Mouse (Mus musculus) T-helper 17 cell (primary cell): ENCODE data around the gene Tshz2.

Source experiments
- in situ Hi-C, 2 experiments: fragments of 300-600 bp; cut with MboI, MseI; formaldehyde crosslinking; loops; 1 replicate in 1 of 2; 2 replicates in 1 of 2; pipeline ENCODE4 v1.15.1; 2025; ENCODE audit warnings: high pct_unique_total_duplicates in 2 of 2

Gene Tshz2

GRCm38 (mm10) chr2:170039772-170040171 is 407.0 kb downstream of the Tshz2 start:
- in situ Hi-C loops = no loop called here

GRCm38 (mm10) chr2:170041101-170041500 is 408.3 kb downstream of the Tshz2 start:
- in situ Hi-C loops = no loop called here

- in situ Hi-C loops = no loop called here
Measured at GRCm38 (mm10) chr2:170042471-170043213, 409.8 kb downstream of the Tshz2 start.

- in situ Hi-C loops = no loop called here
Measured at GRCm38 (mm10) chr2:170043290-170043689, 410.5 kb downstream of the Tshz2 start.

GRCm38 (mm10) chr2:170045896-170046295 is 413.1 kb downstream of the Tshz2 start:
- in situ Hi-C loops = no loop called here

- in situ Hi-C loops = no loop called here
Measured at GRCm38 (mm10) chr2:170046371-170047145, 413.7 kb downstream of the Tshz2 start.

- in situ Hi-C loops = no loop called here
Measured at GRCm38 (mm10) chr2:170048831-170049230, 416.0 kb downstream of the Tshz2 start.

GRCm38 (mm10) chr2:170050651-170051050 is 417.8 kb downstream of the Tshz2 start:
- in situ Hi-C loops = no loop called here

- in situ Hi-C loops = no loop called here
Measured at GRCm38 (mm10) chr2:170051441-170051840, 418.6 kb downstream of the Tshz2 start.

- in situ Hi-C loops = loop anchor here (5.0 kb wide), 2 partner anchors 42 to 287 kb away; no protein-coding TSS in a partner anchor
Measured at GRCm38 (mm10) chr2:170054943-170055342, 422.1 kb downstream of the Tshz2 start.

- in situ Hi-C loops = loop anchor here (5.0 kb wide), 2 partner anchors 42 to 287 kb away; no protein-coding TSS in a partner anchor
Measured at GRCm38 (mm10) chr2:170055413-170055812, 422.6 kb downstream of the Tshz2 start.

- in situ Hi-C loops = loop anchor here (5.0 kb wide), 2 partner anchors 39 to 284 kb away; no protein-coding TSS in a partner anchor
Measured at GRCm38 (mm10) chr2:170058774-170059173, 426.0 kb downstream of the Tshz2 start.

GRCm38 (mm10) chr2:170060066-170060465 is 427.3 kb downstream of the Tshz2 start:
- in situ Hi-C loops = no loop called here

GRCm38 (mm10) chr2:170062378-170062777 is 429.6 kb downstream of the Tshz2 start:
- in situ Hi-C loops = no loop called here

- in situ Hi-C loops = no loop called here
Measured at GRCm38 (mm10) chr2:170069976-170070375, 437.2 kb downstream of the Tshz2 start.

- in situ Hi-C loops = no loop called here
Measured at GRCm38 (mm10) chr2:170070641-170071241, 437.9 kb downstream of the Tshz2 start.

GRCm38 (mm10) chr2:170076941-170077490 is 444.2 kb downstream of the Tshz2 start:
- in situ Hi-C loops = no loop called here

- in situ Hi-C loops = no loop called here
Measured at GRCm38 (mm10) chr2:170078041-170078440, 445.2 kb downstream of the Tshz2 start.

GRCm38 (mm10) chr2:170078442-170079017 is 445.7 kb downstream of the Tshz2 start:
- in situ Hi-C loops = no loop called here

GRCm38 (mm10) chr2:170091563-170092443 is 459.0 kb downstream of the Tshz2 start:
- in situ Hi-C loops = no loop called here
